In genomic region chr19:37697651-37698272, GRCm38 (mm10) we compare ENCODE assay signal across 7 mouse cellular contexts. TPM values are rescaled to one million over a fixed set of nuclear protein-coding genes. Genes with fewer than 3 reads are reported as not detected.
DNase-seq lines count a peak whose midpoint lies in the region; ATAC-seq and TF ChIP-seq lines count a peak whose summit lies in the region.

TSS of gene Cyp26a1 (plus strand) at chr19:37697798.

- 1% methylated on average over 51 of the region's 51 CpGs for WGBS in hindbrain, embryonic 14.5 days
- WGBS in midbrain, embryonic 10.5 days: under 1% methylated on average over 51 of the region's 51 CpGs

- peak within 1 kb of the TSS; percentile 52 for H3K4me2 ChIP-seq in hindbrain, embryonic 14.5 days (replicated peaks)

- H3K4me3 ChIP-seq in E14TG2a.4 (replicated peaks; ENCODE audit: low read length): peak within 1 kb of the TSS; percentile 72
- peak within 1 kb of the TSS; percentile 29 for H3K4me3 ChIP-seq in hindbrain, embryonic 14.5 days (replicated peaks; ENCODE audit: low read length)
- H3K4me3 ChIP-seq in midbrain, embryonic 10.5 days: peak within 1 kb of the TSS; percentile 45

- H3K27ac ChIP-seq in hindbrain, embryonic 14.5 days: no peak within 1 kb of the TSS
- H3K27ac ChIP-seq in midbrain, embryonic 10.5 days (replicated peaks): no peak within 1 kb of the TSS

- peaks cover 97% of the 10 kb centered on the region for H3K27me3 ChIP-seq in E14TG2a.4 (ENCODE audit: insufficient read depth, low read length)
- H3K27me3 ChIP-seq in hindbrain, embryonic 14.5 days (ENCODE audit: control insufficient read depth, insufficient read depth, low read length): peaks cover 100% of the 10 kb centered on the region
- H3K27me3 ChIP-seq in midbrain, embryonic 10.5 days (ENCODE audit: low read depth, poor library complexity, severe bottlenecking): peaks cover 100% of the 10 kb centered on the region

- H3K36me3 ChIP-seq in E14TG2a.4 (ENCODE audit: insufficient read depth, low read length): no peaks in the 10 kb centered on the region
- no peaks in the 10 kb centered on the region for H3K36me3 ChIP-seq in hindbrain, embryonic 14.5 days (replicated peaks; ENCODE audit: control insufficient read depth, insufficient read depth)
- H3K36me3 ChIP-seq in midbrain, embryonic 10.5 days: no peaks in the 10 kb centered on the region

- peak; percentile 71 for DNase-seq in Muller cell, postnatal 12 days (ENCODE audit: inconsistent ontology term)
- DNase-seq in hindbrain, embryonic 14.5 days (ENCODE audit: low spot score): no peak
- DNase-seq in midbrain, embryonic 10.5 days (ENCODE audit: low spot score): peak; percentile 51
- DNase-seq in frontal cortex, adult 2 months (ENCODE audit: extremely low spot score in 1 of 2, low spot score in 1 of 2): no peak
- no peak for DNase-seq in adrenal gland, adult 18-20 months (ENCODE audit: low spot score in 2 of 2)
- no peak for DNase-seq in cerebellum, adult 9-10 months

- ATAC-seq in hindbrain, embryonic 14.5 days (ENCODE audit: low FRiP score): 0 out of 2 replicates have a peak, but pooled peaks have one; percentile 25

- no peak within 1 kb of the TSS for H3K9ac ChIP-seq in hindbrain, embryonic 14.5 days

- H3K9me3 ChIP-seq in E14TG2a.4 (ENCODE audit: low read length): no peaks in the 10 kb centered on the region
- H3K9me3 ChIP-seq in hindbrain, embryonic 14.5 days (ENCODE audit: control insufficient read depth, low read length): no peaks in the 10 kb centered on the region
- H3K9me3 ChIP-seq in midbrain, embryonic 10.5 days (replicated peaks): no peaks in the 10 kb centered on the region

- no peak for TF ChIP-seq CTCF in E14TG2a.4 (conservative IDR thresholded peaks at IDR 0.05; ENCODE audit: low read length)

- peaks cover 46% of the 10 kb centered on the region for H3K4me1 ChIP-seq in E14TG2a.4 (replicated peaks; ENCODE audit: low read depth, low read length)
- peaks cover 28% of the 10 kb centered on the region for H3K4me1 ChIP-seq in hindbrain, embryonic 14.5 days (replicated peaks; ENCODE audit: control insufficient read depth, insufficient read depth, low read length)
- peaks cover 51% of the 10 kb centered on the region for H3K4me1 ChIP-seq in midbrain, embryonic 10.5 days

RNA-seq across cellular contexts. Expression of gene Cyp26a1, which starts in this region (rescaled TPM):
- polyA plus RNA-seq in hindbrain, embryonic 14.5 days (2014; fragmentation: Nextera tagmentation; extraction: Ambion mirVana): 0.30 and 0.59 TPM in 2 replicates
- polyA plus RNA-seq in midbrain, embryonic 10.5 days (2016; fragmentation: Nextera tagmentation; extraction: Ambion mirVana): 1.8 and 3.2 TPM in 2 replicates
- polyA plus RNA-seq in frontal cortex, adult 2 months (2012; rRNA removed): 0.16 and 0.29 TPM in 2 replicates
- not detected for total RNA-seq in adrenal gland, adult 18-20 months (2021)

Comparison
In these comparisons a context has a peak if more than half of its experiments do, and no peak if none do; other contexts are left out.
1. Peak in ATAC-seq, H3K4me3 ChIP-seq and H3K4me2 ChIP-seq in hindbrain, embryonic 14.5 days; RNA of the gene not detected or under 1 TPM.
2. DNase-seq: peak in Muller cell, postnatal 12 days (single experiment) and midbrain, embryonic 10.5 days (single experiment); none in hindbrain, embryonic 14.5 days (single experiment), frontal cortex, adult 2 months (0 of 2), adrenal gland, adult 18-20 months (0 of 2) and cerebellum, adult 9-10 months (single experiment).
3. Peak in every context shown above with its lines, with median percentiles within 50 percentile points of each other: H3K4me3 ChIP-seq.